Mouse (Mus musculus) hindbrain, embryonic 14.5 days (tissue): ENCODE data around the gene Lefty1. TPM values are rescaled to one million over a fixed set of nuclear protein-coding genes. Genes with fewer than 3 reads are reported as not detected.

Source experiments
- ATAC-seq: fragments of 200-750 bp; cut with Nextera tagmentation; 2 replicates; pipeline ENCODE4 v1.8.0; 2017; ENCODE audit warnings: moderate number of reproducible peaks, mild to moderate bottlenecking, moderate TSS enrichment, moderate library complexity; ENCODE audit not compliant: low FRiP score
- DNase-seq: peaks from one replicate; pipeline ENCODE4 v3.0.0-alpha.2; 2015; ENCODE audit warnings: low spot score
- H3K27ac ChIP-seq: fragments of 300-500 bp; sonication (generic); 2 replicates; pipeline ENCODE4 v1.5.1; 2014; ENCODE audit warnings: mild to moderate bottlenecking, moderate library complexity
- H3K27me3 ChIP-seq: fragments of 300-500 bp; sonication (generic); 2 replicates; pipeline ENCODE4 v1.6.1; 2014; ENCODE audit warnings: mild to moderate bottlenecking, low read length, mixed read lengths; ENCODE audit not compliant: control insufficient read depth, insufficient read depth
- H3K36me3 ChIP-seq: fragments of 300-500 bp; sonication (generic); replicated peaks from 2 replicates; pipeline ENCODE4 v1.6.1; 2014; ENCODE audit not compliant: control insufficient read depth, insufficient read depth
- H3K4me1 ChIP-seq: fragments of 300-500 bp; sonication (generic); replicated peaks from 2 replicates; pipeline ENCODE4 v1.6.1; 2014; ENCODE audit warnings: antibody characterized with exemption, low read length, mixed read lengths; ENCODE audit not compliant: control insufficient read depth, insufficient read depth
- H3K4me2 ChIP-seq: fragments of 300-500 bp; sonication (generic); replicated peaks from 2 replicates; pipeline ENCODE4 v1.6.1; 2014; ENCODE audit warnings: mild to moderate bottlenecking, moderate library complexity
- H3K4me3 ChIP-seq: fragments of 300-500 bp; sonication (generic); replicated peaks from 2 replicates; pipeline ENCODE4 v1.5.1; 2014; ENCODE audit warnings: mild to moderate bottlenecking, low read length
- H3K9ac ChIP-seq: fragments of 300-500 bp; sonication (generic); 2 replicates; pipeline ENCODE4 v1.6.1; 2014
- H3K9me3 ChIP-seq: fragments of 300-500 bp; sonication (generic); 2 replicates; pipeline ENCODE4 v1.6.1; 2016; ENCODE audit warnings: low read length; ENCODE audit not compliant: control insufficient read depth
- WGBS: fragments of 180-500 bp; shearing (Covaris S2); extraction: QIAGEN DNeasy Blood & Tissue Kit; methylation state at CpG from one replicate; pipeline ENCODE4 v1.1.7; 2014; 5-methylcytosine and 5-hydroxymethylcytosine counted together
- polyA plus RNA-seq: library from polyadenylated mRNA; unstranded; fragments of >200 nt; fragmentation: Nextera tagmentation; extraction: Ambion mirVana; gene quantifications from 2 replicates; pipeline ENCODE4 v1.2.1, GENCODE M21; 2014

The Lefty1 gene
- polyA plus RNA-seq, 1 experiment from 2014 or later = 0.41 TPM

- H3K4me1 ChIP-seq = no peaks in the 10 kb centered on the region
- no peak for DNase-seq
- ATAC-seq = no peak
- no peaks in the 10 kb centered on the region for H3K9me3 ChIP-seq
- peaks cover 3% of the 10 kb centered on the region; the same call in 1 of the 2 replicates for H3K36me3 ChIP-seq
- H3K27ac ChIP-seq = no peak overlapping the region
- H3K4me3 ChIP-seq = no peak overlapping the region
- 71% methylated on average over 4 of the region's 4 CpGs for WGBS
- H3K27me3 ChIP-seq = no peaks in the 10 kb centered on the region
- no peak overlapping the region for H3K4me2 ChIP-seq
- no peak overlapping the region for H3K9ac ChIP-seq
Measured at GRCm38 (mm10) chr1:180913797-180914196, 21.0 kb upstream of the Lefty1 start.

DNA sequence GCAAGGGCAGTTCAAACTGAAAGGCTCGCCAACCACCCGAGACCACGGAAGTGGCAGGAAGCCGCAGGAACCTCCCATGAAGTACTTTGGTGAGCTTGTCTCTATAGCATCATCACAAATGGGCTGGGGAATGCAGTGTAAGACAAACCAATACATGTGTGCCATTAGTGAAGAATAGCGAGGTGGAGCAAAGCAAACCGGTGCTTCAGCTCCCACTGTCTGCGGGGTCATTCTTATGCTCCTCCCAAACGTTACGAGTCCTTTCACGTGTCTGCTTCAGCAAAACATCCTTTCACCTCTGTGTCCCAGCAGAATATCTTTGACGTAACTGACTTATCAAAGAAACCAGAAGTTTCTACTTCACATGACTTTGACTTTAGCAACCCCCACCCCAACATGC lies 18.4 kb upstream of the Lefty1 start:
- 89% methylated on average over 11 of the region's 11 CpGs for WGBS
- H3K27ac ChIP-seq = no peak overlapping the region
- ATAC-seq = no peak
- DNase-seq = no peak
- H3K4me3 ChIP-seq = no peak overlapping the region
- no peaks in the 10 kb centered on the region for H3K4me1 ChIP-seq
- no peak overlapping the region for H3K9ac ChIP-seq
- H3K9me3 ChIP-seq = no peaks in the 10 kb centered on the region
- no peaks in the 10 kb centered on the region for H3K27me3 ChIP-seq
- no peak overlapping the region for H3K4me2 ChIP-seq
- H3K36me3 ChIP-seq = no peaks in the 10 kb centered on the region

- H3K27me3 ChIP-seq = no peaks in the 10 kb centered on the region
- no peak overlapping the region for H3K4me3 ChIP-seq
- DNase-seq (no peak), ATAC-seq (no peak)
- no peak overlapping the region for H3K9ac ChIP-seq
- H3K36me3 ChIP-seq = no peaks in the 10 kb centered on the region
- no peak overlapping the region for H3K4me2 ChIP-seq
- H3K4me1 ChIP-seq = no peaks in the 10 kb centered on the region
- no peaks in the 10 kb centered on the region for H3K9me3 ChIP-seq
- no peak overlapping the region for H3K27ac ChIP-seq
- 58% methylated on average over 1 of the region's 1 CpGs for WGBS
Measured at GRCm38 (mm10) chr1:180917053-180917452, 17.8 kb upstream of the Lefty1 start.

DNA sequence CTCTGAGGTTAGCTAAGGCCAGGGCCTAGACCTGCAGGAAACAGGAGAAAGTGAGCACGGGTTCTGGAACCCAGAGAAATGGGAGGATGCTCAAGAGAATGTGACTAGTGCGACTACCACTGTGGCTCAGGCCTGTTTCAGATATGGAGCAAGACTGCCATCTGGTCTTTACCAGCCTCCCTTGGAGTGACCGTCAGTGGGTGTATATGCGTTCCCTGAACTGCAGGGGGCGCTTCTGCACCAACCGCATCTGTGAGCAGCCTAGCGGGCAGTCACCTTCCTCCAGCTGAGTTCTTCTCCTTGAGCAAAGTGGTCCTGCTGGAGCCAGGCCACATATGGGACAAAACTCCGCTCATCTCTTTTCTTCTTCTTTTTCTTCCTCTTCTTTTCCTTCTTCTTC lies 15.1 kb upstream of the Lefty1 start:
- Histone ChIP-seq H3K4me2 (no peak overlapping the region), H3K9me3 (no peaks in the 10 kb centered on the region), H3K27ac (no peak overlapping the region), H3K9ac (no peak overlapping the region), H3K4me1 (no peaks in the 10 kb centered on the region), H3K27me3 (no peaks in the 10 kb centered on the region), H3K4me3 (no peak overlapping the region), H3K36me3 (no peaks in the 10 kb centered on the region)
- ATAC-seq (no peak), DNase-seq (no peak)
- 33% methylated on average over 8 of the region's 8 CpGs for WGBS

GRCm38 (mm10) chr1:180922273-180923048 lies 12.4 kb upstream of the Lefty1 start:
- no peak overlapping the region for H3K4me3 ChIP-seq
- 82% methylated on average over 6 of the region's 6 CpGs for WGBS
- H3K27ac ChIP-seq = no peak overlapping the region
- H3K36me3 ChIP-seq = no peaks in the 10 kb centered on the region
- no peaks in the 10 kb centered on the region for H3K4me1 ChIP-seq
- DNase-seq = no peak
- H3K9me3 ChIP-seq = no peaks in the 10 kb centered on the region
- no peak overlapping the region for H3K9ac ChIP-seq
- H3K27me3 ChIP-seq = no peaks in the 10 kb centered on the region
- H3K4me2 ChIP-seq = no peak overlapping the region
- ATAC-seq = no peak

- Histone ChIP-seq H3K4me3 (no peak overlapping the region), H3K4me2 (no peak overlapping the region), H3K27me3 (no peaks in the 10 kb centered on the region), H3K36me3 (no peaks in the 10 kb centered on the region), H3K9ac (no peak overlapping the region), H3K27ac (no peak overlapping the region), H3K9me3 (no peaks in the 10 kb centered on the region), H3K4me1 (no peaks in the 10 kb centered on the region)
- DNase-seq (no peak), ATAC-seq (no peak)
- WGBS = 34% methylated on average over 2 of the region's 2 CpGs
Measured at GRCm38 (mm10) chr1:180924737-180925136, 10.1 kb upstream of the Lefty1 start.

- H3K4me1 ChIP-seq = no peaks in the 10 kb centered on the region
- no peak for ATAC-seq
Measured at GRCm38 (mm10) chr1:180926286-180926685, 8.5 kb upstream of the Lefty1 start.

DNA sequence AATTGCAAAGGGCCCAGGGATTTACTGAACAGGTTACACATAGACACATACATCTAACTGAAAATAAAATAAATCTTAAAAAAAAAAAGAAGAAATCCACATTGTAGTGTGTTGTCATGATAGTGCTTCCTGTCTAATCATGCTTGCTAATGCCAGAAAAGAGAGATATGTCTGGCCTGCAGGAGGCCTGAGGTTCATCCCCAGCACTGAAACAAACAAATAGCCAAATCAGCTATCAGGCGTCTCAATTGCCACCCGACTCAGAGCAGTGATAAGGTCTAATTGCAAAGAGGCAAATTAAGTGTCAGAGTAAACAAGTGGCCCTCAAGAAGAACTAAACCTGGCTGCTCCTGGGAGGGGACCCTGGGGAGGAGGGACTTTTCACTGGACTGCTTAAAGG lies 5.2 kb upstream of the Lefty1 start:
- Histone ChIP-seq H3K4me3 (no peak overlapping the region), H3K36me3 (no peaks in the 10 kb centered on the region), H3K27ac (no peak overlapping the region), H3K9me3 (no peaks in the 10 kb centered on the region), H3K9ac (no peak overlapping the region), H3K27me3 (peaks cover 15% of the 10 kb centered on the region), H3K4me1 (no peaks in the 10 kb centered on the region), H3K4me2 (no peak overlapping the region)
- DNase-seq (no peak), ATAC-seq (no peak)
- 66% methylated on average over 2 of the region's 2 CpGs for WGBS

More at GRCm38 (mm10) chr1:180926286-180926685, 8.5 kb upstream of the Lefty1 start:
- no peaks in the 10 kb centered on the region for H3K9me3 ChIP-seq
- H3K27me3 ChIP-seq = no peaks in the 10 kb centered on the region
- H3K27ac ChIP-seq = no peak overlapping the region
- H3K9ac ChIP-seq = no peak overlapping the region
- no peak overlapping the region for H3K4me3 ChIP-seq
- WGBS = 76% methylated on average over 4 of the region's 4 CpGs
- no peaks in the 10 kb centered on the region for H3K36me3 ChIP-seq
- no peak overlapping the region for H3K4me2 ChIP-seq
- no peak for DNase-seq

- Histone ChIP-seq H3K4me3 (no peak overlapping the region), H3K27me3 (peaks cover 30% of the 10 kb centered on the region), H3K9ac (no peak overlapping the region), H3K4me2 (no peak overlapping the region), H3K4me1 (no peaks in the 10 kb centered on the region), H3K36me3 (no peaks in the 10 kb centered on the region), H3K27ac (no peak overlapping the region), H3K9me3 (no peaks in the 10 kb centered on the region)
- WGBS = 55% methylated on average over 3 of the region's 3 CpGs
- no peak for DNase-seq
- no peak for ATAC-seq
Measured at GRCm38 (mm10) chr1:180931106-180931505, 3.7 kb upstream of the Lefty1 start.

GRCm38 (mm10) chr1:180933659-180934058 lies 1.2 kb upstream of the Lefty1 start:
- Histone ChIP-seq H3K9me3 (no peaks in the 10 kb centered on the region), H3K27me3 (peaks cover 55% of the 10 kb centered on the region), H3K4me1 (no peaks in the 10 kb centered on the region), H3K4me2 (no peak overlapping the region), H3K4me3 (no peak overlapping the region), H3K36me3 (no peaks in the 10 kb centered on the region), H3K27ac (no peak overlapping the region), H3K9ac (no peak overlapping the region)
- WGBS = 10% methylated on average over 6 of the region's 6 CpGs
- DNase-seq (no peak), ATAC-seq (no peak)
